In genomic region chr7:90059629-90060301, GRCm38 (mm10) we compare ENCODE assay signal across 8 mouse cellular contexts.
DNase-seq lines count a peak whose midpoint lies in the region; ATAC-seq and TF ChIP-seq lines count a peak whose summit lies in the region.

No protein-coding gene starts in this region.

- TF ChIP-seq POLR2A in lung, adult 2 months (IDR thresholded peaks at IDR 0.05; ENCODE audit: borderline replicate concordance, extremely low read depth, low read depth, low read length) = no peak
- no peak for TF ChIP-seq POLR2A in thymus, adult 2 months (IDR thresholded peaks at IDR 0.05; ENCODE audit: control insufficient read depth, extremely low read depth, insufficient read depth, low read length, poor library complexity)

- peak overlapping the region; percentile 68 for H3K27ac ChIP-seq in embryonic facial prominence, embryonic 14.5 days (replicated peaks; ENCODE audit: low read depth, low read length)
- H3K27ac ChIP-seq in lung, postnatal 0 days (ENCODE audit: low read length) = peak overlapping the region; percentile 85
- peak overlapping the region; percentile 67 for H3K27ac ChIP-seq in thymus, adult 2 months (ENCODE audit: control insufficient read depth, insufficient read depth, low read length)

- no peaks in the 10 kb centered on the region for H3K36me3 ChIP-seq in embryonic facial prominence, embryonic 14.5 days (ENCODE audit: control insufficient read depth, insufficient read depth, low read length)
- no peaks in the 10 kb centered on the region for H3K36me3 ChIP-seq in lung, postnatal 0 days (ENCODE audit: insufficient read depth, low read length)
- H3K36me3 ChIP-seq in thymus, adult 2 months (ENCODE audit: control insufficient read depth, insufficient read depth, low read length) = no peaks in the 10 kb centered on the region

- peak; percentile 62 for TF ChIP-seq EP300 in lung, postnatal 0 days (IDR thresholded peaks at IDR 0.05)

- no peak overlapping the region for H3K4me3 ChIP-seq in lung, adult 2 months (replicated peaks; ENCODE audit: extremely low read depth, low read depth, low read length)
- no peak overlapping the region for H3K4me3 ChIP-seq in embryonic facial prominence, embryonic 14.5 days (ENCODE audit: low read depth, low read length)
- no peak overlapping the region for H3K4me3 ChIP-seq in lung, postnatal 0 days (ENCODE audit: low read depth, low read length)
- H3K4me3 ChIP-seq in thymus, adult 2 months (ENCODE audit: control insufficient read depth, insufficient read depth, low read length) = no peak overlapping the region

- no peaks in the 10 kb centered on the region for H3K9me3 ChIP-seq in embryonic facial prominence, embryonic 14.5 days (ENCODE audit: control insufficient read depth, low read length)
- no peaks in the 10 kb centered on the region for H3K9me3 ChIP-seq in lung, postnatal 0 days (ENCODE audit: low read length)

- no peak overlapping the region for H3K9ac ChIP-seq in embryonic facial prominence, embryonic 14.5 days (ENCODE audit: low read depth, low read length)
- H3K9ac ChIP-seq in lung, postnatal 0 days (replicated peaks; ENCODE audit: low read depth) = 0 out of 2 replicates have a peak overlapping the region, but pooled peaks have one; percentile 12

- peak; percentile 71 to 73 for DNase-seq in lung, adult 18-20 months
- DNase-seq in lung, adult 2 months = no peak
- peak; percentile 47 for DNase-seq in embryonic facial prominence, embryonic 14.5 days (ENCODE audit: low spot score)
- DNase-seq in kidney, postnatal 25 days = peak; percentile 45 to 81
- DNase-seq in lung, postnatal 0 days (ENCODE audit: low spot score) = peak; percentile 59
- peak; percentile 59 for DNase-seq in thymus, adult 2 months
- DNase-seq in cerebellum, adult 9-10 months = no peak
- DNase-seq in testis, postnatal 14 days (ENCODE audit: low spot score) = no peak

- H3K27me3 ChIP-seq in embryonic facial prominence, embryonic 14.5 days (replicated peaks; ENCODE audit: control insufficient read depth, insufficient read depth, low read length) = no peaks in the 10 kb centered on the region
- no peaks in the 10 kb centered on the region for H3K27me3 ChIP-seq in lung, postnatal 0 days (replicated peaks; ENCODE audit: insufficient read depth, low read length)
- H3K27me3 ChIP-seq in thymus, adult 2 months (ENCODE audit: control insufficient read depth, insufficient read depth, low read length) = no peaks in the 10 kb centered on the region

- TF ChIP-seq CTCF in lung, adult 2 months (IDR thresholded peaks at IDR 0.05; ENCODE audit: insufficient read depth, low read length) = no peak
- TF ChIP-seq CTCF in lung, postnatal 0 days (IDR thresholded peaks at IDR 0.05) = no peak
- TF ChIP-seq CTCF in thymus, adult 2 months (IDR thresholded peaks at IDR 0.05; ENCODE audit: borderline replicate concordance, control insufficient read depth, extremely low read depth, insufficient read depth, low read length, poor library complexity) = no peak

- 27% methylated on average over 6 of the region's 6 CpGs for WGBS in lung, adult 2 months
- 56% methylated on average over 6 of the region's 6 CpGs for WGBS in embryonic facial prominence, embryonic 14.5 days
- WGBS in lung, postnatal 0 days = 51% methylated on average over 6 of the region's 6 CpGs
- WGBS in thymus, adult 2 months = 11% methylated on average over 6 of the region's 6 CpGs

- H3K4me1 ChIP-seq in lung, adult 2 months (ENCODE audit: control insufficient read depth, insufficient read depth, low read length) = peaks cover 22% of the 10 kb centered on the region
- H3K4me1 ChIP-seq in embryonic facial prominence, embryonic 14.5 days (ENCODE audit: control insufficient read depth, insufficient read depth, low read length) = peaks cover 34% of the 10 kb centered on the region
- peaks cover 15% of the 10 kb centered on the region; the same call in 1 of the 2 replicates for H3K4me1 ChIP-seq in lung, postnatal 0 days (ENCODE audit: insufficient read depth, low read depth, low read length)
- peaks cover 26% of the 10 kb centered on the region for H3K4me1 ChIP-seq in thymus, adult 2 months (replicated peaks; ENCODE audit: control insufficient read depth, insufficient read depth, low read length)

- ATAC-seq in embryonic facial prominence, embryonic 14.5 days (ENCODE audit: low read depth) = peak; percentile 76
- ATAC-seq in lung, postnatal 0 days = peak; percentile 55

- H3K4me2 ChIP-seq in embryonic facial prominence, embryonic 14.5 days (ENCODE audit: low read depth, low read length) = no peak overlapping the region
- H3K4me2 ChIP-seq in lung, postnatal 0 days (replicated peaks; ENCODE audit: low read depth, low read length) = no peak overlapping the region

Comparison
In these comparisons a context has a peak if more than half of its experiments do, and no peak if none do; other contexts are left out.
1. DNase-seq: peak in lung, adult 18-20 months (2 of 2), embryonic facial prominence, embryonic 14.5 days (single experiment), kidney, postnatal 25 days (2 of 2), lung, postnatal 0 days (single experiment) and thymus, adult 2 months (single experiment); none in lung, adult 2 months (single experiment), cerebellum, adult 9-10 months (single experiment) and testis, postnatal 14 days (single experiment).
2. Peak in every context shown above with its lines, with median percentiles within 50 percentile points of each other: H3K27ac ChIP-seq.